Mouse (Mus musculus) hindbrain, embryonic 15.5 days (tissue): ENCODE results near the gene Sppl3. TPM values are rescaled to one million over a fixed set of nuclear protein-coding genes. Genes with fewer than 3 reads are reported as not detected.

Experiments used
- polyA plus RNA-seq: library from polyadenylated mRNA; unstranded; fragments of >200 nt; fragmentation: Nextera tagmentation; extraction: Ambion mirVana; gene quantifications from 2 replicates; pipeline ENCODE4 v1.2.1, GENCODE M21; 2015

The Sppl3 gene
- polyA plus RNA-seq, 1 experiment from 2014 or later = 46.1 TPM

Other genes with a start within 250 kb of the Sppl3 start
- 35.8 and 36.2 TPM in 2 replicates for gene Ankrd13a, start 236.5 kb upstream of the Sppl3 start, polyA plus RNA-seq
- 51.2 and 52.8 TPM in 2 replicates for gene Git2, start 235.6 kb upstream of the Sppl3 start, polyA plus RNA-seq
- gene 1500011B03Rik, start 187.7 kb upstream of the Sppl3 start, polyA plus RNA-seq = 266 and 286 TPM in 2 replicates
- gene 4930519G04Rik, start 157.5 kb upstream of the Sppl3 start, polyA plus RNA-seq = not detected in 2 replicates
- gene Gm9936, start 152.5 kb upstream of the Sppl3 start, polyA plus RNA-seq = 2.6 and 2.7 TPM in 2 replicates
- 5.0 and 7.2 TPM in 2 replicates for gene Oasl2, start 114.2 kb upstream of the Sppl3 start, polyA plus RNA-seq
- 0.18 and 0.96 TPM in 2 replicates for gene Oasl1, start 87.9 kb upstream of the Sppl3 start, polyA plus RNA-seq
- 132 and 135 TPM in 2 replicates for gene 2210016L21Rik, start 69.0 kb upstream of the Sppl3 start, polyA plus RNA-seq
- gene Hnf1a, start 40.0 kb upstream of the Sppl3 start, polyA plus RNA-seq = 0.10 TPM in 1 of 2 replicates, not detected in the other
- 39.1 and 39.3 TPM in 2 replicates for gene Gm10401, start 87.2 kb downstream of the Sppl3 start, polyA plus RNA-seq
- gene Acads, start 108.2 kb downstream of the Sppl3 start, polyA plus RNA-seq = 21.6 and 23.1 TPM in 2 replicates
- gene Unc119b, start 123.8 kb downstream of the Sppl3 start, polyA plus RNA-seq = 36.9 and 38.0 TPM in 2 replicates
- gene Mlec, start 147.0 kb downstream of the Sppl3 start, polyA plus RNA-seq = 30.6 and 33.6 TPM in 2 replicates
- gene Cabp1, start 183.2 kb downstream of the Sppl3 start, polyA plus RNA-seq = 11.2 and 14.2 TPM in 2 replicates
- 102 TPM in 2 replicates for gene Pop5, start 224.7 kb downstream of the Sppl3 start, polyA plus RNA-seq